Mouse (Mus musculus) monocyte, adult 5-6 weeks (primary cell): Measurements from ENCODE around the gene Gad2. TPM values are rescaled to one million over a fixed set of nuclear protein-coding genes. Genes with fewer than 3 reads are reported as not detected.

Experiments used
- ATAC-seq: fragments of 153-309, 156-312 bp; replicated peaks from 2 replicates; pipeline ENCODE4 v1.8.0; 2017; ENCODE audit warnings: mild to moderate bottlenecking; ENCODE audit not compliant: low TSS enrichment, insufficient number of reproducible peaks, severe bottlenecking, poor library complexity, low FRiP score
- total RNA-seq: library from RNA; stranded (forward); fragments of 200-1000, 200-491, 200-594 nt; gene quantifications from 3 replicates; pipeline ENCODE4 v1.2.3, GENCODE M21; 2017

The Gad2 gene
- total RNA-seq, 1 experiment from 2014 or later: not detected

DNA sequence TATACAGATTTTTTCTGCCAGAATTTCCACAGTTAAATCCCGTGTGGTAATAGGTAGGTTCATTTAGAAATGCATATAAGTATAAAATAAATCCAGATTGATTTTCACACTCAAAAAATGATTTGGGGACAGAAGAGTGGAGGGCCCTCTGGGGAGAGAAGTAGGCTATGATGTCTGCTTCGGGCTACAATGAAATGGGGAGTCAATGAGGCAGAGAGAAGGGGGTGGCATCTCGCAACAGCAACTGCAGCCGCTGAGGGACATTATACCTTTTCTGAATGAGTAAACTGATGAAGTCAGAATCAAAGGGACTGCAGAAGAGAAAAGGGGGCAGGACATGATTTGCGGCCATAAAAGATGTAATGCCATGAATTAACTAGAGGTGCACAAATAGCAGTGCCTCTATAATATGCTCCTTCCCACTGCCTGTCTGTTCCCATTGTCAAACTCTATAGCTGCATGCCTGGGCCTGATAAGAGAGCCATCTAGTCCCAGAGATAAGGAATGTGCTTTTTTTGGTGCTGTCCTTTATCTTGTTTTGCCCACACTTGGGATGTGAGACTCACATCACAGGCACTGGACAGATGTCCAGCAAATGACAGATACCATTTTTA is 5.9 kb downstream of the Gad2 start:
- no peak for ATAC-seq

DNA sequence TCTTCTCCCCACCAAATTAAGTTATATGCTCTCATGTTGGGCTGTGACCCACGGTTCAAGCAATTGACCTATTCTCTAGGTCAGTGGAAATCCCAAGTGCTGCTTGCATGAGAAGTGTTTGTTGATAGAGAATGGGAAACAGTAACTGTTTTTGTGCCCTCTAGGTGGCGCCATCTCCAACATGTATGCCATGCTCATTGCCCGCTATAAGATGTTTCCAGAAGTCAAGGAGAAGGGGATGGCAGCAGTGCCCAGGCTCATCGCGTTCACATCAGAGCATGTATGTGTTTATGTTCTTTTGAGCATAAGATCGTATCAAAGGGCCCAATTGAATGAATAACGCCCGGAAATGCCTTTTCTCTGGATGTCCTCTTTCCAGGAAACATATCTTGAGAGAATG is 12.8 kb downstream of the Gad2 start:
- ATAC-seq: no peak

DNA sequence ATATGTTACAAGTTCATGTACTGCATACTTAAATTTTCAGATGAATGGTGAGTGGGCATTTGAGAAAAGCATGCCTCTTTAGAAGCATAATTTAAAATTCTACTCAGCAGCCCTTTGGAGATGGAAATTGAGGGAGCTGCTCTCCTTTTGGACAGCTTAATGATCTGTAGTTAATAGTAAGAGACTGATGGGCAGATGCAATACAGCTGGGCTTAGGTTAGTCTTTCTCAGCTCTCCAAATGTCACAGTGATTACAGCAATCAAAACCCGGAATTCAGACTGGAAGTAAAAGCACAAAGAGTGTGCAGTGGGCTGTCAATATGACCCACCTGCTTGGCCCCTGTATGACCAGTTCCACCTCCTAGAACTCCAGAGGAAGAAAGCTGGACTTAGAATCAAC is 24.1 kb downstream of the Gad2 start:
- ATAC-seq: no peak

GRCm38 (mm10) chr2:22648394-22648793 is 26.4 kb downstream of the Gad2 start:
- no peak for ATAC-seq

- ATAC-seq: no peak
Measured at GRCm38 (mm10) chr2:22651826-22652225, 29.8 kb downstream of the Gad2 start.

DNA sequence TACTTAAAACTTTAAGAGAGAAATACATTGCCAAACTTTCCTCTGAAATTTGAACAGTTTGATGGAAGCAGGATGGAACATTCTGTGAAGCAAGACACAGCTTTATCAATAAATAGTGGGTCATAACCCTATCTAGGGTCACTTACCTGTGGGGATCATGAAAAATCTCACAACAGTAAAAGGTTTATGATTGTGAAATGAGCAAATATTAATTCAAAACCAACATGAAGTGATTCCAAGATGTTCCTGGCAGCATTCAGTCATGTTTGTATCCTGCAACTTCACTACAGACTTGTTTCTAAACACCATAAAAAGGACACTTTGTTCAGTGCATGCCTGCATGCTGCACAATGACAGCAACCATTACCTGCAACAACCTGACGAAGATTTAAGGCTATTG is 41.7 kb downstream of the Gad2 start:
- no peak for ATAC-seq

DNA sequence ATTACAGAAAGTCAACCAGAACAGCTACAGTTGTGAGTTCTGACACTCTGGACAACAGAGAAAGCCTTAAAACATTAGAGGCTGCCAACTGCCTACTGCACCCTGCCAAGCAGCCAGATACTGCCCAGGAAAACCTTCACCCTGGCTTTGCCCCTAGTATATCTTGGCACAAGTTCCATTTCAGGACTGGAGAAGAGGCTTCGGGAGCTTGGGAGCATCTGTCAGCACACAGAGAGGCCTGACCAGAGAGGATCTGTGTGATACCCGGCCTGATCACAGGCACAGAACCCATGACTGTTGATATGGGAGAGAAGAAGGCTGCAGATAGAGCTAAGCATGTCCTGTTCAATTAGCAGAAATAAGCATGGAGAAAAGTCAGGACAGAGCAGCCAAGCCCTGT is 48.4 kb downstream of the Gad2 start:
- ATAC-seq: no peak

DNA sequence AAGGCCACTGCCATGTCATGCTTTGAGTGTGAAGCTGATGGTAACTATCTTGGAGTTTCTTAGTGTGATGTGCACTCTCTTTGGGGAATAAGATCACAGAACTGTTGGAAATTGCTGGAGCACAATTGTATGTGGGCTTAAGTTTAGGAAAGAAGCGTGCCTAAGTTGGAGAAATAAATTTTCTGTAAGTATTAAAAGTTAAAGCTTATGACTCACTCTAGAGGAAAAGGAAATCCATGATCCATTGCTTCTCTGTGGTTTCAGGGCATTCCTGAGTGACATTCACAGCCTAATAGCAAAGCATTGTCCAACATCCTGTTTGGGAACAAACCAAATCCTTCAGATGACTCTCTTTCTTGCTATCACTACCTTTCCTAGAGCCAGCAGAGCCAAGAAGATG is 49.3 kb downstream of the Gad2 start:
- ATAC-seq: no peak

DNA sequence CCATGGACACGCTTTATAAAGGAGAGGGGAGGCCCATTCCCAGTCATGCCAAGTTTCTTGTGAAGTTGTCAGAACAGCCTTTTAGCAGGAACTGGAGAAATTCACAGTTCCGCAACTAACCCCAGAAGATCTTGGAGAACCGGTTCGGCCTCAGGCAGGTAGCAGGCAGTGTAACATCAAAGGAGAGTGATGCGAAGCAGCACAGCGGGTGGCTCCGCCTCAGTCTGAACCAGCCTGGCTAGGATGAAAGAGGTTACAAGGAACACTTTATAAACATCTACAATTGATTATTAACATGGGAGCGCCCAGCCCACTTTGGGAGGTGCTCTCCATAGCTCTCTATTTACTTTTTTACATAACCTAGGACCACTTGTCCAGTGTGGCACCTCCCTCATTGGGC is 55.1 kb downstream of the Gad2 start:
- ATAC-seq: no peak

GRCm38 (mm10) chr2:22679944-22680343 is 57.9 kb downstream of the Gad2 start:
- ATAC-seq: no peak

GRCm38 (mm10) chr2:22689969-22690368 is 68.0 kb downstream of the Gad2 start:
- ATAC-seq: no peak

- ATAC-seq: no peak
Measured at GRCm38 (mm10) chr2:22704780-22705727, 83.0 kb downstream of the Gad2 start.

DNA sequence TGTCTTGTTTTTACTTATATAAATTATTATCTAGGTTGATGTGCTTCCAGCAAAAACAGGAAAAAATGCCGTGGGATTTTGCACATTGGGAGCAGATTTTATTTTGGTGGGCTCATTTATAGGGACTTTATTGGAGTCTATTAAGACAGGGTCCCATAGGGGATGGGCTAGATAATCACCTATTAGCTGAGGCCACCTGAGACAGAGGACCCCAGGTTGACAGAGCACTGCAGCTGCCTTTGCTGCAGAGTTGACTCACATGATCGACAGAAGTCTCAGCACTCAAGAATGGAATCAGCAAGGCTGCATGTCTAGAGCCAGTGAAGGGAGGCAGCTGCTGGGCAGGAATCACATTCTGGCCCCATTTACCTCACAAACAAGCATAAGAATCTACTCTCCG is 84.2 kb downstream of the Gad2 start:
- ATAC-seq: no peak

- ATAC-seq: peak; percentile 95
Measured at GRCm38 (mm10) chr2:22721522-22722470, 99.8 kb downstream of the Gad2 start.

DNA sequence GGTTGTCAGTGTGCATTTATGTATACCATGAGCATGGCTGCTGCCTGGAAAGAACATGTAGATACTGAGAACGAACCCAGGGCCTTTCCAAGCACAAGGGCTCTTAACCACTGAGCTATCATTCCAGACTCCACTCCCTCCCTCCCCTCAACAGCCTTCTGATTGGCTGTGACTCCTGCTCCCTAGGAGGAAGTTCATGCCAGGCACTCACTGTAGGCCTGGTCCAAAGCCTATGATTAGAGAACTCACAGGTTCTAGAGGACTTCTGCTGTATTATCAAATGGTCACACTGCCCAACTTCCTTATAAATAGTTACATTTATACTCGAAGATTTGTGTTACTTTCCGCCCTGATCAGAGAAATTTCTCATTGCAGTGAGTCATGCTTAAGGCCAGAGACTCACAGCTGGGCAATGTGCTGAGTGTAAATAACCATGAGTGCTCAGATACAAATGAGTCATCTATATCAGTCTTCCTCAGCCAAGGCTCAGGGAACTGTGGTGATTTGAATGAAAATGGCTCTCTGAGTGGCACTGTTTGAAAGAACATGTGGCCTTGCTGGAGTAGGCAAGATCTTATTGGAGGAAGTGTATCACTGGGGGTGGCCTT is 102.0 kb downstream of the Gad2 start:
- no peak for ATAC-seq

DNA sequence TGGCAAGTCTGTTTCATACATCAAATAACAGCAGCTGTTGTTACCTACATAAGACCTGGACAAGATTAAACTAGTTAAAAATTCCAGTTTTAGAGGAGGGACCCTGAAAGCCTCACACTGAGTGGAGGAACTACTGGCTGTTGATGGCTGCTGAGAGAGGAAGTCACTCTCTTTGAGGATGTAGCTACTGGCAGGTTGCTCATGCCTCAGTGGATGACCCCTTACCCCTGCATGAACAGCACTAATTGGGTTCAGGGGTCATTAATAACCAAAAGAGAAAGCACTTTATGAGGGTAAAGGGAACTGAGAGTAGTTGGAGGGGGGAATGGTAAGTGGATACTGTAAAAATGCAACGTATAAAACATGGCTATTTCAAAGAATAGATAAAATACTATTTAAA is 105.1 kb downstream of the Gad2 start:
- peak; percentile 70 for ATAC-seq

GRCm38 (mm10) chr2:22736134-22736533 is 114.1 kb downstream of the Gad2 start:
- ATAC-seq: no peak

DNA sequence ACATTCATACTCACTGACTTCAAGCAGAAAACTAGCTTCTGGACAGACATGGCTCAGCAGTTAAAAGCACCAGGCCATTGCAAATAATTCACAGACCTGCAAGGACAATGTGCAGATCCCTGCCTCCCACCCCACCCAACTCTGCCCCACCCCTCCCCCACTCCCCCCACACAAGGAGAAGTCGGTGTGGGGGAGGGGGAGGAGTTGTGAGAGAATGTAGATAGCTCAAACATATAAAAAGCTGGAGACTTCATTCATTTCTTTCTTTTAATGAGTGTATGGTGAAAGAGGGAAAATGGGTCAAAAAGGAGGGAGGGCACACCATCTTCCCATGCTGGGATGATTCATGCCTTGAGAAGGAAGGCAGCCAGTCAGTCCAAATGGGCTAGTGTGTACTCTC is 117.4 kb downstream of the Gad2 start:
- ATAC-seq: no peak

DNA sequence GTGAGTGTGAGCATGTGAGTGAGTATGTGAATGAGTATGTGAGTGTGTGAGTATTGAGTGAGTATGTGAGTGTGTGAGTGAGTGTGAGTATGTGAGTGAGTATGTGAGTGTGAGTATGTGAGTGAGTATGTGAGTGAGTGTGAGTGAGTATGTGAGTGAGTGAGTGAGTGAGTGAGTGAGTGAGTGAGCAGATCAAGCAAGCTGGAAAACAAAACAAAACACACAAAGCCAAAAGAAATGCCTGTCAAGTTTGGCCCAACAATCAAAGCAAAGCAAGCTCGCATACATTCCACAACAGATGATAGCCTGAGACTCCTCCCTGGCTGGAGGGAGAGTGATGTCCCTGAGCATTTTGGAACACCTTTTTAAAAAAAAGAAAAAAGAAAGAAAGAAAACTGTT is 118.4 kb downstream of the Gad2 start:
- no peak for ATAC-seq
